In genomic region chr2:92529670-92530322, GRCm38 (mm10) we compare ENCODE assay signal across 7 mouse cellular contexts.
A peak's percentile ranks its signal among the peaks of the same experiment; 100 is the strongest.
DNase-seq lines count a peak whose midpoint lies in the region; ATAC-seq and TF ChIP-seq lines count a peak whose summit lies in the region.

No protein-coding gene starts in this region.

- ATAC-seq in lung, embryonic 14.5 days (ENCODE audit: insufficient read depth), result no peak
- ATAC-seq in forebrain, embryonic 14.5 days, result peak; percentile 52; the same call in 1 of the 2 replicates

- peak overlapping the region; percentile 65 for H3K9ac ChIP-seq in lung, embryonic 14.5 days
- H3K9ac ChIP-seq in forebrain, embryonic 14.5 days (ENCODE audit: low read length), result peak overlapping the region; percentile 74

- H3K4me1 ChIP-seq in lung, embryonic 14.5 days (ENCODE audit: insufficient read depth), result peaks cover 4% of the 10 kb centered on the region; the same call in 1 of the 2 replicates
- H3K4me1 ChIP-seq in lung, adult 2 months (ENCODE audit: control insufficient read depth, insufficient read depth, low read length), result peaks cover 2% of the 10 kb centered on the region; the same call in 1 of the 2 replicates
- peaks cover 6% of the 10 kb centered on the region; the same call in 1 of the 2 replicates for H3K4me1 ChIP-seq in forebrain, embryonic 14.5 days (ENCODE audit: control insufficient read depth, insufficient read depth, low read length)
- H3K4me1 ChIP-seq in small intestine, adult 2 months (ENCODE audit: control insufficient read depth, insufficient read depth, insufficient read length, low read length), result peaks cover 3% of the 10 kb centered on the region

- H3K27ac ChIP-seq in lung, embryonic 14.5 days (ENCODE audit: low read depth), result no peak overlapping the region
- H3K27ac ChIP-seq in forebrain, embryonic 14.5 days (ENCODE audit: low read depth, low read length), result peak overlapping the region; percentile 78
- no peak overlapping the region for H3K27ac ChIP-seq in small intestine, adult 2 months (ENCODE audit: insufficient read depth, low read depth, low read length)

- WGBS in lung, embryonic 14.5 days, result 44% methylated on average over 14 of the region's 14 CpGs
- whole genome bisulfite sequencing in lung, adult 2 months, result 44% methylated on average over 14 of the region's 14 CpGs
- 48% methylated on average over 14 of the region's 14 CpGs for WGBS in forebrain, embryonic 14.5 days
- WGBS in small intestine, adult 2 months, result 41% methylated on average over 14 of the region's 14 CpGs

- peak overlapping the region; percentile 43 for H3K4me3 ChIP-seq in lung, embryonic 14.5 days (ENCODE audit: low read depth, low read length)
- no peak overlapping the region for H3K4me3 ChIP-seq in lung, adult 2 months (replicated peaks; ENCODE audit: extremely low read depth, low read depth, low read length)
- peak overlapping the region; percentile 39 for H3K4me3 ChIP-seq in forebrain, embryonic 14.5 days (ENCODE audit: low read depth, low read length)
- peak overlapping the region; percentile 62 for H3K4me3 ChIP-seq in small intestine, adult 2 months (ENCODE audit: low read depth, low read length)

- TF ChIP-seq POLR2A in lung, adult 2 months (IDR thresholded peaks at IDR 0.05; ENCODE audit: borderline replicate concordance, extremely low read depth, low read depth, low read length), result no peak
- no peak for TF ChIP-seq POLR2A in small intestine, adult 2 months (IDR thresholded peaks at IDR 0.05; ENCODE audit: low read depth, low read length)

- H3K4me2 ChIP-seq in lung, embryonic 14.5 days, result peak overlapping the region; percentile 82
- peak overlapping the region; percentile 87 for H3K4me2 ChIP-seq in forebrain, embryonic 14.5 days (ENCODE audit: low read length)

- H3K36me3 ChIP-seq in lung, embryonic 14.5 days (ENCODE audit: insufficient read depth), result no peaks in the 10 kb centered on the region
- H3K36me3 ChIP-seq in forebrain, embryonic 14.5 days (ENCODE audit: control insufficient read depth, insufficient read depth, low read length), result no peaks in the 10 kb centered on the region
- H3K36me3 ChIP-seq in small intestine, adult 2 months (ENCODE audit: control insufficient read depth, insufficient read depth, low read length), result no peaks in the 10 kb centered on the region

- no peaks in the 10 kb centered on the region for H3K27me3 ChIP-seq in lung, embryonic 14.5 days (ENCODE audit: insufficient read depth, low read length)
- H3K27me3 ChIP-seq in forebrain, embryonic 14.5 days (replicated peaks; ENCODE audit: control insufficient read depth, insufficient read depth, low read length), result no peaks in the 10 kb centered on the region
- H3K27me3 ChIP-seq in small intestine, adult 2 months (ENCODE audit: control insufficient read depth, insufficient read depth, low read length), result peaks cover 2% of the 10 kb centered on the region; the same call in 1 of the 2 replicates

- DNase-seq in lung, embryonic 14.5 days, result no peak
- no peak for DNase-seq in lung, adult 2 months
- no peak for DNase-seq in forebrain, embryonic 14.5 days (ENCODE audit: low spot score)
- DNase-seq in left cerebral cortex, postnatal 36 days (ENCODE audit: low spot score in 2 of 2), result peak; percentile 57 to 64
- no peak for DNase-seq in urinary bladder, postnatal 4 days (ENCODE audit: low spot score in 2 of 2)
- DNase-seq in layer of hippocampus, postnatal 14 days (ENCODE audit: low spot score in 2 of 2), result no peak

- no peak for TF ChIP-seq CTCF in lung, embryonic 14.5 days (IDR thresholded peaks at IDR 0.05; ENCODE audit: low read depth)
- TF ChIP-seq CTCF in lung, adult 2 months (IDR thresholded peaks at IDR 0.05; ENCODE audit: insufficient read depth, low read length), result no peak
- no peak for TF ChIP-seq CTCF in small intestine, adult 2 months (IDR thresholded peaks at IDR 0.05; ENCODE audit: extremely low read depth, insufficient read length, insufficient replicate concordance, low read depth, low read length)

- intact Hi-C loops in left cerebral cortex, postnatal 36 days (cut with DNase I), result loop anchor here (2.0 to 5.0 kb wide), 2 partner anchors 42 to 71 kb away; no protein-coding TSS in a partner anchor

- no peaks in the 10 kb centered on the region for H3K9me3 ChIP-seq in lung, embryonic 14.5 days (ENCODE audit: low read depth, low read length)
- H3K9me3 ChIP-seq in forebrain, embryonic 14.5 days (replicated peaks; ENCODE audit: control insufficient read depth, low read length), result no peaks in the 10 kb centered on the region

Comparison
In these comparisons a context has a peak if more than half of its experiments do, and no peak if none do; other contexts are left out.
1. DNase-seq: peak in left cerebral cortex, postnatal 36 days (2 of 2); none in lung, embryonic 14.5 days (single experiment), lung, adult 2 months (single experiment), forebrain, embryonic 14.5 days (single experiment), urinary bladder, postnatal 4 days (0 of 2) and layer of hippocampus, postnatal 14 days (0 of 2).